Mouse (Mus musculus) neural tube, embryonic 15.5 days (tissue): ENCODE data around the gene Runx2. TPM values are rescaled to one million over a fixed set of nuclear protein-coding genes. Genes with fewer than 3 reads are reported as not detected.

Source experiments
- ATAC-seq: fragments of 200-750 bp; cut with Nextera tagmentation; 2 replicates; pipeline ENCODE4 v1.8.0; 2017; ENCODE audit warnings: mild to moderate bottlenecking, moderate TSS enrichment, moderate library complexity; ENCODE audit not compliant: low FRiP score
- H3K27ac ChIP-seq: fragments of 300-500 bp; sonication (generic); replicated peaks from 2 replicates; pipeline ENCODE4 v1.5.1; 2015; ENCODE audit warnings: mild to moderate bottlenecking, inconsistent platforms
- H3K27me3 ChIP-seq: fragments of 300-500 bp; sonication (generic); replicated peaks from 2 replicates; pipeline ENCODE4 v1.6.1; 2015; ENCODE audit warnings: inconsistent platforms
- H3K36me3 ChIP-seq: fragments of 300-500 bp; sonication (generic); 2 replicates; pipeline ENCODE4 v1.6.1; 2015; ENCODE audit warnings: inconsistent platforms
- H3K4me1 ChIP-seq: fragments of 300-500 bp; sonication (generic); 2 replicates; pipeline ENCODE4 v1.6.1; 2015; ENCODE audit warnings: inconsistent platforms
- H3K4me2 ChIP-seq: fragments of 300-500 bp; sonication (generic); 2 replicates; pipeline ENCODE4 v1.6.1; 2015; ENCODE audit warnings: inconsistent platforms, mild to moderate bottlenecking, moderate library complexity
- H3K4me3 ChIP-seq: fragments of 300-500 bp; sonication (generic); replicated peaks from 2 replicates; pipeline ENCODE4 v1.5.1; 2015; ENCODE audit warnings: mild to moderate bottlenecking, inconsistent platforms
- H3K9ac ChIP-seq: fragments of 300-500 bp; sonication (generic); replicated peaks from 2 replicates; pipeline ENCODE4 v1.6.1; 2015; ENCODE audit warnings: mild to moderate bottlenecking, inconsistent platforms
- H3K9me3 ChIP-seq: fragments of 300-500 bp; sonication (generic); replicated peaks from 2 replicates; pipeline ENCODE4 v1.6.1; 2016; ENCODE audit warnings: inconsistent platforms
- WGBS: fragments of 180-500 bp; shearing (Covaris S2); methylation state at CpG from one replicate; pipeline ENCODE4 v1.1.7; 2015; ENCODE audit warnings: mixed read lengths; 5-methylcytosine and 5-hydroxymethylcytosine counted together
- polyA plus RNA-seq: library from polyadenylated mRNA; unstranded; fragments of >200 nt; fragmentation: Nextera tagmentation; extraction: Ambion mirVana; gene quantifications from 2 replicates; pipeline ENCODE4 v1.2.1, GENCODE M21; 2015

The Runx2 gene
- polyA plus RNA-seq, 1 experiment from 2014 or later = 0.68 TPM

- no peak for ATAC-seq
- H3K27ac ChIP-seq = no peak overlapping the region
- WGBS = 74% methylated on average over 7 of the region's 7 CpGs
These were observed 136.8 kb downstream of the Runx2 start for GRCm38 (mm10) chr17:44677782-44678181.

GRCm38 (mm10) chr17:44672806-44673205, 141.8 kb downstream of the Runx2 start:
- H3K27ac ChIP-seq = no peak overlapping the region
- no peaks in the 10 kb centered on the region for H3K36me3 ChIP-seq
- no peak overlapping the region for H3K4me2 ChIP-seq
- 71% methylated on average over 7 of the region's 7 CpGs for WGBS
- H3K4me3 ChIP-seq = no peak overlapping the region
- no peak for ATAC-seq
- no peaks in the 10 kb centered on the region for H3K9me3 ChIP-seq
- no peaks in the 10 kb centered on the region for H3K27me3 ChIP-seq
- peaks cover 10% of the 10 kb centered on the region; the same call in 1 of the 2 replicates for H3K4me1 ChIP-seq
- H3K9ac ChIP-seq = no peak overlapping the region

More at GRCm38 (mm10) chr17:44677782-44678181, 136.8 kb downstream of the Runx2 start:
- Histone ChIP-seq H3K4me1 (no peaks in the 10 kb centered on the region), H3K27me3 (no peaks in the 10 kb centered on the region), H3K4me3 (no peak overlapping the region), H3K9me3 (no peaks in the 10 kb centered on the region), H3K9ac (no peak overlapping the region), H3K4me2 (no peak overlapping the region), H3K36me3 (no peaks in the 10 kb centered on the region)

DNA sequence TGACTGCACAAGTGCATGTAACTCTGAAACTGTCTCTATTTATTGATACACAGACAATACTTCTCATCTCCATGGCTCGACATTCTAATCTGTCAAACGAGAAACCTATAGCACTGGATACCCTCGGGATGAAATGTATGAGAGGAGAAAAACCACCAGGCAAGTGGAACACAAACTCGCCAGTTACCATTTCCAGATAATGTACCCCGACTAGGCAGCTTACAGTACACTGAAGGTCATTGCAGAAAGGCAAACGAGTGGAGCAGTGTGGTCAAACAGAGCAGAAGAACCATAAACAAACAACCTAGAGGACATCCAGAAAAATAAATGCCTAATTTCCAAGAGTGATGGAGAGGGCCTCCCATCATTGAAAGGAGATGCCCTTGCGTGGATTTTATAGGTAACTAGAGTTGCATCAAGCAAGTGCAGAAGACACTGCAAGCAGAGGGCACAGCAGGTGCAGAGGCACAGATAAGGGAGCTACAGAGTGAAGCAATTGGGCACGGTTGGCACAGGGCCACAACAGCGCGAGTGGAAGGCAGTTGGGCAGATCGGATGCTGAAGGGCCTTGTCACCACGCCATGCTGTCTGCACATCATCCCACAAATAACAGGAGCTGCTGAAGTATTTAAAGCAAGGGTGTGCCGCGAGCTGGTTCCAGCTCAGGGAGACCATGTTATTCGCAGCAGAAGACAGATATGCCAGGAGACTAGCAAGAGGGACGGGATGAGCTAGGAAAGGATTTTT, 142.5 kb downstream of the Runx2 start:
- Histone ChIP-seq H3K36me3 (no peaks in the 10 kb centered on the region), H3K27me3 (no peaks in the 10 kb centered on the region), H3K4me2 (no peak overlapping the region), H3K27ac (no peak overlapping the region), H3K4me3 (no peak overlapping the region), H3K9me3 (no peaks in the 10 kb centered on the region), H3K9ac (no peak overlapping the region), H3K4me1 (peaks cover 10% of the 10 kb centered on the region; the same call in 1 of the 2 replicates)
- WGBS = 67% methylated on average over 16 of the region's 16 CpGs
- ATAC-seq = no peak

- Histone ChIP-seq H3K4me3 (no peak overlapping the region), H3K27me3 (no peaks in the 10 kb centered on the region), H3K9ac (no peak overlapping the region), H3K4me2 (peak overlapping the region; percentile 34), H3K4me1 (peaks cover 10% of the 10 kb centered on the region; the same call in 1 of the 2 replicates), H3K36me3 (no peaks in the 10 kb centered on the region), H3K27ac (no peak overlapping the region), H3K9me3 (no peaks in the 10 kb centered on the region)
- WGBS = 35% methylated on average over 11 of the region's 11 CpGs
- ATAC-seq = no peak
These were observed 144.6 kb downstream of the Runx2 start for GRCm38 (mm10) chr17:44669985-44670384.

- no peak overlapping the region for H3K27ac ChIP-seq
- no peaks in the 10 kb centered on the region for H3K9me3 ChIP-seq
- no peaks in the 10 kb centered on the region for H3K27me3 ChIP-seq
- 85% methylated on average over 5 of the region's 5 CpGs for WGBS
- H3K4me1 ChIP-seq = peaks cover 10% of the 10 kb centered on the region; the same call in 1 of the 2 replicates
- no peak overlapping the region for H3K4me3 ChIP-seq
- no peak overlapping the region for H3K4me2 ChIP-seq
- no peaks in the 10 kb centered on the region for H3K36me3 ChIP-seq
- no peak overlapping the region for H3K9ac ChIP-seq
- ATAC-seq = no peak
These were observed 147.3 kb downstream of the Runx2 start for GRCm38 (mm10) chr17:44667346-44667745.

DNA sequence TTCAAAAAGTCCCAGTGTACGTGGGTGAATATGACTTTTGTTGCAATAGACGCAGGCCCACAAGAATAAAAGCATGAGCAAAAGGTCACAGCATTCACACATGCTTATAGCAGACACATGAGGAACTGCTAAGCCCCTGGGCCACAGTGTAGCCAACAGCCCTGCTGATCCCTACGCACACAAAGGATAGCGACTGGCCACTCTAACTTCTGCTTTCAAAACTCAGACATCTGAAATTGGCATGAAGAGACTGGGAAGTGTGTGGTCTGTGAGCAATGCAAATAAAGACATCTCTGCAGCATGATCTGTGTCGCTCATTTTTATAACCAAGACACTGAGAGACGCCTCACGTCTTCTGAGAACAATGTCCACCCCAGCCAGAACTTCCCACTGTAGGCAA, 150.7 kb downstream of the Runx2 start:
- Histone ChIP-seq H3K4me2 (no peak overlapping the region), H3K9me3 (no peaks in the 10 kb centered on the region), H3K4me3 (no peak overlapping the region), H3K27ac (no peak overlapping the region), H3K4me1 (no peaks in the 10 kb centered on the region), H3K9ac (no peak overlapping the region), H3K27me3 (no peaks in the 10 kb centered on the region), H3K36me3 (no peaks in the 10 kb centered on the region)
- ATAC-seq = no peak
- whole genome bisulfite sequencing = 85% methylated on average over 7 of the region's 7 CpGs

GRCm38 (mm10) chr17:44663208-44663607, 151.4 kb downstream of the Runx2 start:
- H3K4me1 ChIP-seq = no peaks in the 10 kb centered on the region
- no peak overlapping the region for H3K9ac ChIP-seq
- WGBS = 89% methylated on average over 1 of the region's 1 CpGs

GRCm38 (mm10) chr17:44662080-44662706, 152.4 kb downstream of the Runx2 start:
- no peaks in the 10 kb centered on the region for H3K4me1 ChIP-seq
- no peaks in the 10 kb centered on the region for H3K9me3 ChIP-seq
- H3K27ac ChIP-seq = no peak overlapping the region
- ATAC-seq = no peak
- no peak overlapping the region for H3K9ac ChIP-seq
- no peaks in the 10 kb centered on the region for H3K27me3 ChIP-seq
- no peaks in the 10 kb centered on the region for H3K36me3 ChIP-seq
- no peak overlapping the region for H3K4me3 ChIP-seq
- no peak overlapping the region for H3K4me2 ChIP-seq
- WGBS = 91% methylated on average over 6 of the region's 6 CpGs

More at GRCm38 (mm10) chr17:44663208-44663607, 151.4 kb downstream of the Runx2 start:
- H3K27ac ChIP-seq = no peak overlapping the region
- no peaks in the 10 kb centered on the region for H3K36me3 ChIP-seq
- H3K4me2 ChIP-seq = no peak overlapping the region
- no peak for ATAC-seq
- H3K27me3 ChIP-seq = no peaks in the 10 kb centered on the region
- no peaks in the 10 kb centered on the region for H3K9me3 ChIP-seq
- H3K4me3 ChIP-seq = no peak overlapping the region

DNA sequence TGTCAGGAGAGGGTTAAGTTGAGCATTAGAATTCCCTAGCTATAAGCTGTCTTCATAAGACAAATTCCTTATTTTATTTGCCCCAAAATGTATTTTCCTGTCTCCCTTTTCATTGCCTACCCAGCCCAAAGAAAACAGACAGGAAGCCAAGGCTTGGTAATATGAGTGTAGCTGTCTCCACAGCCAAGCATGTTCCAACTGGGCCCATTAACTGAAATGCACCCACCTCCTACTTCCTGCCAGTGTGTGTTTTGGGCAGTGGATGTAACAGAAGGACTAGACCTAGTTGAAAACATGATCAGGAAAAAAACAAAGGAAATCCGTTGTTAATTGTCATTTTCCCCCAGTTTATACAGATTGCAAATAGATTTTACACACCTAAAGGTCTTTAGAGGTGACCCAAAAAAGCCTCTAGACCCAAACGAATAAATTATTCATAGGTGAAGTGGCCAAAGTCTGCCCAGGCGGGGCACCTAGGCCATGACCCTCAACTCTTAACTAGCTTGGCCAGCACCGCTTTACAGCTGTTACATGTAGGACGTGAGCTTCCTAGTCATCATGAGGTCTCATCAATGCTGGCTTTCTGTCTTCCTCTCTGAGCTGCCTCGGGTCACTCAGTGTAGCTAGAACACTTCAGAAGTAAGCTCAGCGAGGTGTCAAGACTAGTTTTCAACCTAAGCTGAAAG, 154.3 kb downstream of the Runx2 start:
- WGBS = 81% methylated on average over 7 of the region's 7 CpGs
- ATAC-seq = no peak
- Histone ChIP-seq H3K36me3 (no peaks in the 10 kb centered on the region), H3K9me3 (no peaks in the 10 kb centered on the region), H3K27ac (no peak overlapping the region), H3K4me2 (no peak overlapping the region), H3K4me1 (no peaks in the 10 kb centered on the region), H3K9ac (no peak overlapping the region), H3K27me3 (no peaks in the 10 kb centered on the region), H3K4me3 (no peak overlapping the region)

GRCm38 (mm10) chr17:44654503-44654902, 160.1 kb downstream of the Runx2 start:
- no peak overlapping the region for H3K4me3 ChIP-seq
- 79% methylated on average over 4 of the region's 4 CpGs for WGBS
- H3K4me2 ChIP-seq = no peak overlapping the region
- H3K9ac ChIP-seq = no peak overlapping the region
- H3K27ac ChIP-seq = no peak overlapping the region
- no peaks in the 10 kb centered on the region for H3K36me3 ChIP-seq
- no peak for ATAC-seq
- no peaks in the 10 kb centered on the region for H3K27me3 ChIP-seq
- H3K4me1 ChIP-seq = no peaks in the 10 kb centered on the region
- H3K9me3 ChIP-seq = no peaks in the 10 kb centered on the region

DNA sequence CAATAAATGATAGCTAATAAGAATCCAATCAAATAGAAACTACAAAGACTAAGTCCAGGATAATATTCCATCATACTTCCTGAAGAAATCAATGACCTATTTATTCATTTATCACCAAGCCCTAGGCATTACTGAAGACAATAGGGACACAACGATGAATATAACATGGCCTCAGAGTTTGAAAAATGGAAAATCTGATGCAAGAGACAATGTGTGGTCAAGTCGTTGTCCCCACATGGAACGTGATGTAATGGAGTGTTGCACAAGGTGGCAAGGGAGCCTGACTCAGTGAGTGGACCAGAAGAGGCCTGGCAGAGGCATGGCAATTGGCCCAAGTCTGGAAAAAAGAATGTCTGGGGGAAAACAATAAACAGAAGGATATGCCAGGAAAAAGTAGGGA, 161.5 kb downstream of the Runx2 start:
- H3K9ac ChIP-seq = no peak overlapping the region
- WGBS = 95% methylated on average over 3 of the region's 3 CpGs
- no peak for ATAC-seq
- H3K36me3 ChIP-seq = no peaks in the 10 kb centered on the region
- no peak overlapping the region for H3K4me3 ChIP-seq
- H3K9me3 ChIP-seq = no peaks in the 10 kb centered on the region
- H3K27me3 ChIP-seq = no peaks in the 10 kb centered on the region
- no peak overlapping the region for H3K4me2 ChIP-seq
- H3K4me1 ChIP-seq = peaks cover 5% of the 10 kb centered on the region
- no peak overlapping the region for H3K27ac ChIP-seq

DNA sequence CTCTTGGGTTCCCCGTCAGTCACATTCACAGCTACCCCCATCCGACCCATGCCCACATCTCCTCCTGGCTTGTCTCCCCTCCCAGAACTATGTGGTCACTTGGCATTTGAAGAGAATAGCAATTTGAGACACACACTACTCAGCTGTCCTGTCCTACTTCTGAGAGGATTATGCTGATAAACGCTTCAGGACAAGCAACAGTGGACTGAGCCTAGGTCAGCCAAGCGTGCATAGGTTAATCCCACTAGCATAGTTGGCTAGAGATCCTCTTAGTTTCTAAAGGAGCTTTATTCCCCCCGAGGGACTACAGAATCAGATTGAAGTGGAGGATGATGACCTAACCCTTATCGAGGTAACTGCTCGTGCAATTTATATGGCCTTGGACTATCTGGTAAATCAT, 162.5 kb downstream of the Runx2 start:
- H3K9me3 ChIP-seq = no peaks in the 10 kb centered on the region
- ATAC-seq = no peak
- H3K4me1 ChIP-seq = peaks cover 5% of the 10 kb centered on the region
- H3K4me3 ChIP-seq = no peak overlapping the region
- no peaks in the 10 kb centered on the region for H3K27me3 ChIP-seq
- no peak overlapping the region for H3K4me2 ChIP-seq
- H3K9ac ChIP-seq = no peak overlapping the region
- H3K36me3 ChIP-seq = no peaks in the 10 kb centered on the region
- no peak overlapping the region for H3K27ac ChIP-seq
- 88% methylated on average over 7 of the region's 7 CpGs for WGBS
